Mouse (Mus musculus) stomach, postnatal 0 days (tissue): Measurements from ENCODE around the gene Itga4.

Experiments used
- CTCF ChIP-seq: IDR thresholded peaks from 2 replicates; pipeline ENCODE4 v1.5.1; 2016; ENCODE audit warnings: antibody characterized with exemption, low read depth, mild to moderate bottlenecking, moderate library complexity
- EP300 ChIP-seq: optimal IDR thresholded peaks from 2 replicates; pipeline ENCODE3; 2016; ENCODE audit warnings: antibody characterized with exemption

DNA sequence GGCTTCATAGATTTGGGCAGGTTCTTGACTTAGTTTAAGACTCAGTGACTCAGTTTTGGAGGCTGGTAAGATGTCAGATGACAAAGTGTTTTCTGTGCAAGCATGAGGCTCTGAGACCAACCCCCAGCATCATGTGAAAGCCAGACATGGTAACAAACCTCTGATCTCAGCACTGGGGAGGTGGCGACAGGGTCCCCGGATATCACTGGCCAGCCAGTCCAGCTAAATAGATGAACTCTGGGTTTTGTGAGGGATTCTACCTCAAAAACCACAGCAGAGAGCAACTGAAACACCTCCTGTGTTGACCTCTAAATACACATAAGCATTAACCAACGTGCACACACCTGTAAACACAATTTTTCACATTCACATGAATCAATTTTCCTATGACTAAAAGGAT, 12.0 kb downstream of the Itga4 start:
- TF ChIP-seq CTCF = no peak
- TF ChIP-seq EP300 = no peak
